Mouse (Mus musculus) forebrain, embryonic 13.5 days (tissue): Measurements from ENCODE around the gene Zbtb20. TPM values are rescaled to one million over a fixed set of nuclear protein-coding genes. Genes with fewer than 3 reads are reported as not detected.
A peak's percentile ranks its signal among the peaks of the same experiment; 100 is the strongest.

Source experiments
- ATAC-seq: fragments of 200-750 bp; cut with Nextera tagmentation; 2 replicates; pipeline ENCODE4 v1.8.0; 2017
- H3K27ac ChIP-seq: fragments of 300-500 bp; sonication (generic); 2 replicates; pipeline ENCODE4 v1.5.1; 2015; ENCODE audit warnings: inconsistent platforms, mild to moderate bottlenecking, moderate library complexity
- H3K27me3 ChIP-seq: fragments of 300-500 bp; sonication (generic); 2 replicates; pipeline ENCODE4 v1.6.1; 2015; ENCODE audit warnings: mild to moderate bottlenecking, inconsistent platforms
- H3K36me3 ChIP-seq: fragments of 300-500 bp; sonication (generic); 2 replicates; pipeline ENCODE4 v1.6.1; 2015; ENCODE audit warnings: mild to moderate bottlenecking, inconsistent platforms; ENCODE audit not compliant: poor library complexity, severe bottlenecking
- H3K4me1 ChIP-seq: fragments of 300-500 bp; sonication (generic); 2 replicates; pipeline ENCODE4 v1.6.1; 2015; ENCODE audit warnings: inconsistent platforms
- H3K4me2 ChIP-seq: fragments of 300-500 bp; sonication (generic); 2 replicates; pipeline ENCODE4 v1.6.1; 2015; ENCODE audit warnings: inconsistent platforms, mild to moderate bottlenecking, moderate library complexity
- H3K4me3 ChIP-seq: fragments of 300-500 bp; sonication (generic); 2 replicates; pipeline ENCODE4 v1.5.1; 2015; ENCODE audit warnings: mild to moderate bottlenecking, inconsistent platforms
- H3K9ac ChIP-seq: fragments of 300-500 bp; sonication (generic); 2 replicates; pipeline ENCODE4 v1.6.1; 2015; ENCODE audit warnings: mild to moderate bottlenecking, inconsistent platforms
- H3K9me3 ChIP-seq: fragments of 300-500 bp; sonication (generic); replicated peaks from 2 replicates; pipeline ENCODE4 v1.6.1; 2016; ENCODE audit warnings: inconsistent platforms
- WGBS: fragments of 180-500 bp; shearing (Covaris S2); methylation state at CpG from one replicate; pipeline ENCODE4 v1.1.7; 2015; 5-methylcytosine and 5-hydroxymethylcytosine counted together
- polyA plus RNA-seq: library from polyadenylated mRNA; unstranded; fragments of >200 nt; fragmentation: Nextera tagmentation; extraction: Ambion mirVana; gene quantifications from 2 replicates; pipeline ENCODE4 v1.2.1, GENCODE M21; 2015

The Zbtb20 gene
- polyA plus RNA-seq, 1 experiment from 2014 or later, result 79.7 TPM

DNA sequence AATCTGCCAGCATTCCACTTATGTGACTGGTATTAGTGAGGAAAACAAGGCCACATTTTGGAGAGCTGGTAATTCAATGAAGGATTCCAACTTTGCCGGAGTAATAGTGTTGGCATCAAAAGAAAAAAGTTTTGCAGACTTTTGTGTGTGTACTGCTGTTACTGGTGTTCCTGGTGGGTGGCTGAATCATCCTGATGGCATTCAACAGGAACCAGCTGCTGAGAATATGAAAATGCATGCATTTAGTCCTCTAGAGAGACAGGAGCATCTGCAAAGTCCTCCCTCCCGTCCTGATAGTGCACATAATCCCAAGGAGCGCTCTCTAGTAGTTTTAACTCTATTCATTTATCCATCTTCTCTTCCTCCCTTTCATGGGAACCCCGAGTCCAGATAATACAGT, 639.9 kb downstream of the Zbtb20 start:
- no peaks in the 10 kb centered on the region for H3K27me3 ChIP-seq
- H3K4me2 ChIP-seq, result 0 out of 2 replicates have a peak overlapping the region, but pooled peaks have one; percentile 1
- H3K36me3 ChIP-seq, result peaks cover 8% of the 10 kb centered on the region; the same call in 1 of the 2 replicates
- 78% methylated on average over 4 of the region's 4 CpGs for WGBS
- no peak for ATAC-seq
- no peak overlapping the region for H3K4me3 ChIP-seq
- H3K4me1 ChIP-seq, result peaks cover 38% of the 10 kb centered on the region
- no peak overlapping the region for H3K9ac ChIP-seq
- no peaks in the 10 kb centered on the region for H3K9me3 ChIP-seq
- 0 out of 2 replicates have a peak overlapping the region, but pooled peaks have one; percentile 33 for H3K27ac ChIP-seq

GRCm38 (mm10) chr16:43520274-43520673, 644.6 kb downstream of the Zbtb20 start:
- peaks cover 20% of the 10 kb centered on the region for H3K4me1 ChIP-seq
- H3K4me2 ChIP-seq, result no peak overlapping the region
- no peak for ATAC-seq
- H3K27ac ChIP-seq, result no peak overlapping the region
- H3K36me3 ChIP-seq, result 0 out of 2 replicates have a peak, but pooled peaks cover 8% of the 10 kb centered on the region
- H3K4me3 ChIP-seq, result no peak overlapping the region
- no peak overlapping the region for H3K9ac ChIP-seq
- H3K9me3 ChIP-seq, result no peaks in the 10 kb centered on the region
- 82% methylated on average over 2 of the region's 2 CpGs for WGBS
- H3K27me3 ChIP-seq, result no peaks in the 10 kb centered on the region

- Histone ChIP-seq H3K4me2 (no peak overlapping the region), H3K4me3 (no peak overlapping the region), H3K27me3 (no peaks in the 10 kb centered on the region), H3K9me3 (no peaks in the 10 kb centered on the region), H3K36me3 (0 out of 2 replicates have a peak, but pooled peaks cover 12% of the 10 kb centered on the region), H3K27ac (peak overlapping the region; percentile 22; the same call in 1 of the 2 replicates), H3K9ac (no peak overlapping the region), H3K4me1 (peaks cover 10% of the 10 kb centered on the region)
- no peak for ATAC-seq
- 81% methylated on average over 4 of the region's 4 CpGs for WGBS
Observed at GRCm38 (mm10) chr16:43522482-43522881, 646.8 kb downstream of the Zbtb20 start.

- no peak for ATAC-seq
- Histone ChIP-seq H3K27ac (no peak overlapping the region), H3K4me1 (peaks cover 13% of the 10 kb centered on the region), H3K4me3 (no peak overlapping the region), H3K9ac (no peak overlapping the region), H3K36me3 (peaks cover 12% of the 10 kb centered on the region; the same call in 1 of the 2 replicates), H3K9me3 (no peaks in the 10 kb centered on the region), H3K4me2 (no peak overlapping the region), H3K27me3 (no peaks in the 10 kb centered on the region)
- WGBS, result 85% methylated on average over 9 of the region's 9 CpGs
Observed at GRCm38 (mm10) chr16:43524179-43524578, 648.5 kb downstream of the Zbtb20 start.

DNA sequence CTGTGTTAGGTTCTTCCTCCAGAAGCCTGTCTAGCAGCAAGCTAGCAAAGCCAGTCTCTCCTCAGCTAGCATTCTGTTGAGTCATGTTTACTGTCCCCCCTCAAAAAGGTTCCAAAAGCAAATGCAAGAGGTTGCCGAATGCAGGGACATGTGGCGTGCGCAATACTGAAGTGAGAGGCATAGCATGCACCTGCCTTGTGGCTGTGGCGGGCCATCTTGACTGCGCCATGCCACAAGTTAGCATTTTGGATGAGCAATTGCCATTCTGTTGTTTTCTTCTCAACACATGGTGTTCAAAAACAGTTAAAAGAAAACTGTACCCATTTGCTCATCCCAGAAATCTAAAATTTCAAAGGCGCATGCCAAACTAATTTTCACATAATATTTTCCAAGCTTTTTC, 649.9 kb downstream of the Zbtb20 start:
- no peaks in the 10 kb centered on the region for H3K9me3 ChIP-seq
- no peak overlapping the region for H3K9ac ChIP-seq
- H3K4me3 ChIP-seq, result no peak overlapping the region
- peaks cover 7% of the 10 kb centered on the region; the same call in 1 of the 2 replicates for H3K36me3 ChIP-seq
- H3K4me2 ChIP-seq, result no peak overlapping the region
- H3K27me3 ChIP-seq, result no peaks in the 10 kb centered on the region
- ATAC-seq, result no peak; the same call in 1 of the 2 replicates
- WGBS, result 90% methylated on average over 6 of the region's 6 CpGs
- peaks cover 13% of the 10 kb centered on the region for H3K4me1 ChIP-seq
- H3K27ac ChIP-seq, result 0 out of 2 replicates have a peak overlapping the region, but pooled peaks have one; percentile 14

GRCm38 (mm10) chr16:43528300-43528699, 652.6 kb downstream of the Zbtb20 start:
- 46% methylated on average over 1 of the region's 1 CpGs for WGBS
- H3K27ac ChIP-seq, result no peak overlapping the region
- H3K27me3 ChIP-seq, result no peaks in the 10 kb centered on the region
- H3K9ac ChIP-seq, result no peak overlapping the region
- no peak overlapping the region for H3K4me3 ChIP-seq
- no peak for ATAC-seq
- H3K9me3 ChIP-seq, result no peaks in the 10 kb centered on the region
- peaks cover 22% of the 10 kb centered on the region for H3K4me1 ChIP-seq
- H3K4me2 ChIP-seq, result no peak overlapping the region
- H3K36me3 ChIP-seq, result peaks cover 7% of the 10 kb centered on the region; the same call in 1 of the 2 replicates

DNA sequence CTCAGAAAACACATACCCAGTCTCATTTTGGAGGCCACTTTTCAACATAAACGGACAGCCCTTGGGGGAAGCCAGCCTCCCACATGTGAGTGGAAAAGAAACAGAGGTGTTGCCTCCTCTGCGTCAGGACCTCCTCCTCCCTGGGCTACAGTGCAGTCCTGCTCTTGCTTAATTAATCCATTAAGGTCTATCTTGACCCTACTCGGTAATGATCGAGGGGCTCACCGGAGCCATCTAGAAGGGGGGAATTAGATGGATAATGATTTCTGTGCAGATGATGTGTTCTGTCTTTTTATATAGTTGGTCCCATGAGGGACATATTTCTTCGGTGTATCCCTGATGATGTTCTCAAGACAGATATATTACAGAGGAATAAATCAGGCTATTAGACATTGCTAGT, 655.6 kb downstream of the Zbtb20 start:
- 87% methylated on average over 6 of the region's 6 CpGs for WGBS
- no peak overlapping the region for H3K4me3 ChIP-seq
- H3K4me1 ChIP-seq, result peaks cover 35% of the 10 kb centered on the region
- no peak overlapping the region for H3K4me2 ChIP-seq
- no peaks in the 10 kb centered on the region for H3K27me3 ChIP-seq
- H3K36me3 ChIP-seq, result peaks cover 4% of the 10 kb centered on the region; the same call in 1 of the 2 replicates
- no peak overlapping the region for H3K27ac ChIP-seq
- no peaks in the 10 kb centered on the region for H3K9me3 ChIP-seq
- ATAC-seq, result no peak
- H3K9ac ChIP-seq, result no peak overlapping the region

- peak; percentile 89 for ATAC-seq
- 36% methylated on average over 3 of the region's 3 CpGs for WGBS
- Histone ChIP-seq H3K9ac (no peak overlapping the region), H3K9me3 (no peaks in the 10 kb centered on the region), H3K27me3 (no peaks in the 10 kb centered on the region), H3K4me1 (peaks cover 43% of the 10 kb centered on the region), H3K4me3 (no peak overlapping the region), H3K36me3 (0 out of 2 replicates have a peak, but pooled peaks cover 3% of the 10 kb centered on the region), H3K4me2 (no peak overlapping the region), H3K27ac (peak overlapping the region; percentile 75)
Observed at GRCm38 (mm10) chr16:43534103-43534502, 658.4 kb downstream of the Zbtb20 start.

DNA sequence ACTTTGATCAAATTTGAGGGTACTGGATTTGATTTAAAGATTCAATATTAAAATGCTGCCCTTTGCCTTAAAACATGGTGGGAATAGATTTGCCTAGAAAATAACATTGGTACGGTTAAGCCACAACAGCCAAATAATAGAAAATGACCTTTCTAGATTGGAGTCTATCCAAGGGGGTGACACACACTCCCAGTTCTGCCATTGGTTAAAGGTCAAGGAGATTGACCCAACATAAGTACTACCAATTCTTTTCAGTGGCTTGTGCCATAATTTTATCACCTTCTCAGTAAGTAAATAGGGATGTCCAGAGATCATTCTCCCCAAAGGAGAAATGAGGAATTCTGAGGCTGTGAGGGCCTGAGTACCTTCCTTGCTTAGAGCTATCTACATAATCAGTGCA, 660.2 kb downstream of the Zbtb20 start:
- peaks cover 50% of the 10 kb centered on the region for H3K4me1 ChIP-seq
- WGBS, result 90% methylated on average over 1 of the region's 1 CpGs
- no peaks in the 10 kb centered on the region for H3K27me3 ChIP-seq
- H3K27ac ChIP-seq, result no peak overlapping the region
- no peak for ATAC-seq
- H3K36me3 ChIP-seq, result 0 out of 2 replicates have a peak, but pooled peaks cover 4% of the 10 kb centered on the region
- H3K4me2 ChIP-seq, result no peak overlapping the region
- H3K9me3 ChIP-seq, result no peaks in the 10 kb centered on the region
- H3K4me3 ChIP-seq, result no peak overlapping the region
- no peak overlapping the region for H3K9ac ChIP-seq

GRCm38 (mm10) chr16:43537163-43537562, 661.5 kb downstream of the Zbtb20 start:
- ATAC-seq, result no peak
- no peak overlapping the region for H3K9ac ChIP-seq
- H3K4me3 ChIP-seq, result no peak overlapping the region
- H3K27ac ChIP-seq, result no peak overlapping the region; the same call in 1 of the 2 replicates
- H3K9me3 ChIP-seq, result no peaks in the 10 kb centered on the region
- H3K27me3 ChIP-seq, result no peaks in the 10 kb centered on the region
- H3K4me2 ChIP-seq, result no peak overlapping the region
- H3K36me3 ChIP-seq, result 0 out of 2 replicates have a peak, but pooled peaks cover 6% of the 10 kb centered on the region
- peaks cover 48% of the 10 kb centered on the region for H3K4me1 ChIP-seq
- WGBS, result 90% methylated on average over 7 of the region's 7 CpGs

DNA sequence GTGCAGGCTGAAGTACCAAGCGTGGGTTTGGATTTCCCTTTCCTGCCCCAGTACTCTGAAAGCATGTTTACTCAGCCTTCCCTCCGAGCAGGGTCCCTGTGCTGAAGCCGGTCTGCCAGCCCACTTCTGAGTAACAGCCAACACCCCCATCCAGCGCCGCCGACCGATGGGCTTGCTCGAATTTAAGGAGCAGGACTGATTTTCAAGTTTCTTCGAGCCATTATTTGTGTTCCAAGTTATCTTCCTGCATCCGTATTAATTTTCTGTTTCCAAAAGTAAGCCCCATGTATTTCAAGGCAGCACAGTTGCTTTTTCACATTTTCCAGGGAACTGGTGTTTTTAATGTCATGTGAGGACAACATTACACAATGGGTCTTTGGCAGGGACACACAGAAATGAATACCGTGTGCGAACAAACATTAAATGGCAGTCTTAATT, 664.0 kb downstream of the Zbtb20 start:
- ATAC-seq, result peak; percentile 54
- Histone ChIP-seq H3K4me3 (no peak overlapping the region), H3K27ac (peak overlapping the region; percentile 67)

DNA sequence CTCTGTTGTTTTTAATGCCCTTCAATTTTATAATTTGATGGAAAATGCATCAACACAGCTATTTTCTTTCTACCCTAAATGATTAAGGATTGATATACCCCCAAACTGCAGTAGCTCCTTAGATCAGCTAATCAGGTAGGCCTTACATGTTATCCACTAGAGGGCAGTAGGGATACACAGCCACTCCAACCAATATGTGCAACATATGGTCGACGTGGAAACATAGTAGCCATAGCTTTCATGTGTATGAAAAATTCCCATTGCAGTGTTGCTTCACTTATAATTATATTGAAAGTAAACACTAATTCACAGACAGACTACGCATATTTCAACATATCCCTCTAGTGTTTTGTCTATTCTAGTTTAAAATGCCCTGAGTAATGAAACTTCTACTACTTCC, 664.4 kb downstream of the Zbtb20 start:
- Histone ChIP-seq H3K9me3 (no peaks in the 10 kb centered on the region), H3K27ac (peak overlapping the region; percentile 67; the same call in 1 of the 2 replicates), H3K4me3 (no peak overlapping the region), H3K36me3 (0 out of 2 replicates have a peak, but pooled peaks cover 6% of the 10 kb centered on the region), H3K4me1 (peaks cover 21% of the 10 kb centered on the region), H3K9ac (no peak overlapping the region), H3K4me2 (no peak overlapping the region), H3K27me3 (no peaks in the 10 kb centered on the region)
- peak; percentile 84 for ATAC-seq
- WGBS, result 25% methylated on average over 3 of the region's 3 CpGs

More for the DNA sequence above, 664.0 kb downstream of the Zbtb20 start:
- WGBS, result 75% methylated on average over 12 of the region's 12 CpGs
- Histone ChIP-seq H3K27me3 (no peaks in the 10 kb centered on the region), H3K4me2 (no peak overlapping the region), H3K9ac (no peak overlapping the region), H3K36me3 (0 out of 2 replicates have a peak, but pooled peaks cover 6% of the 10 kb centered on the region), H3K9me3 (no peaks in the 10 kb centered on the region), H3K4me1 (peaks cover 25% of the 10 kb centered on the region)
